Mouse (Mus musculus) C2C12 (cell line): ENCODE results near the gene Nav2. TPM values are rescaled to one million over a fixed set of nuclear protein-coding genes. Genes with fewer than 3 reads are reported as not detected.

ENCODE experiments used
- H3K27me3 ChIP-seq: one replicate; pipeline ENCODE4 v1.6.1; 2011; ENCODE audit not compliant: control insufficient read depth, insufficient read depth, insufficient read length
- H3K36me3 ChIP-seq: one replicate; pipeline ENCODE4 v1.6.1; 2011; ENCODE audit not compliant: control insufficient read depth, insufficient read depth
- H3K4me3 ChIP-seq: one replicate; pipeline ENCODE4 v1.5.1; 2011; ENCODE audit warnings: mild to moderate bottlenecking, control low read depth; ENCODE audit not compliant: poor library complexity, insufficient read depth, severe bottlenecking
- H3K79me2 ChIP-seq: one replicate; pipeline ENCODE4 v1.6.1; 2011; ENCODE audit not compliant: control insufficient read depth, insufficient read depth
- H3K79me3 ChIP-seq: one replicate; pipeline ENCODE4 v1.6.1; 2011; ENCODE audit warnings: low read depth, control low read depth
- H3ac ChIP-seq: one replicate; pipeline ENCODE3; 2011; ENCODE audit warnings: low read depth; ENCODE audit not compliant: control insufficient read depth, insufficient read length
- CEBPB ChIP-seq: IDR thresholded peaks from one replicate; pipeline ENCODE4 v1.6.1; 2011; ENCODE audit warnings: low read depth, mild to moderate bottlenecking, control low read depth, moderate library complexity
- CTCF ChIP-seq: IDR thresholded peaks from one replicate; pipeline ENCODE4 v1.5.1; 2011; ENCODE audit not compliant: control insufficient read depth, insufficient read depth, insufficient read length
- FOSL1 ChIP-seq: IDR thresholded peaks from one replicate; pipeline ENCODE4 v1.8.0; 2011; ENCODE audit warnings: mild to moderate bottlenecking, low read length; ENCODE audit not compliant: poor library complexity, insufficient read depth, severe bottlenecking
- MAX ChIP-seq: IDR thresholded peaks from one replicate; pipeline ENCODE4 v1.6.1; 2011; ENCODE audit warnings: mild to moderate bottlenecking, control low read depth
- MYOD1 ChIP-seq: IDR thresholded peaks from one replicate; pipeline ENCODE4 v1.6.1; 2011; ENCODE audit warnings: low read depth; ENCODE audit not compliant: control insufficient read depth, insufficient read length
- MYOG ChIP-seq: IDR thresholded peaks from one replicate; pipeline ENCODE4 v1.6.1; 2011; ENCODE audit not compliant: control insufficient read depth, insufficient read length; ENCODE audit errors: extremely low read depth
- USF1 ChIP-seq: IDR thresholded peaks from one replicate; pipeline ENCODE4 v1.6.1; 2011; ENCODE audit warnings: low read depth, mild to moderate bottlenecking, control low read depth, moderate library complexity
- polyA plus RNA-seq: library from polyadenylated mRNA; unstranded; fragments of >200 nt; fragmentation: generic; extraction: Trizol; gene quantifications from one replicate; pipeline ENCODE4 v1.2.1, GENCODE M21; 2012; ENCODE audit warnings: missing spikeins

The Nav2 gene
- polyA plus RNA-seq, 1 experiment = 4.7 TPM

GRCm38 (mm10) chr7:49635971-49636370 is 727.5 kb downstream of the Nav2 start:
- TF ChIP-seq CEBPB (no peak), CTCF (no peak), MYOG (no peak), USF1 (no peak), MAX (no peak), FOSL1 (no peak), MYOD1 (no peak)
- Histone ChIP-seq H3ac (no peak overlapping the region), H3K79me3 (no peaks in the 10 kb centered on the region), H3K79me2 (no peaks in the 10 kb centered on the region), H3K4me3 (no peak overlapping the region), H3K27me3 (peaks cover 35% of the 10 kb centered on the region), H3K36me3 (no peaks in the 10 kb centered on the region)

GRCm38 (mm10) chr7:49636491-49637115 is 728.1 kb downstream of the Nav2 start, which contains the start of gene Dbx1:
Gene Dbx1 (minus strand): TSS chr7:49636849.
- Histone ChIP-seq H3K79me2 (no peaks in the 10 kb centered on the region), H3K4me3 (no peak within 1 kb of the TSS), H3K27me3 (peaks cover 35% of the 10 kb centered on the region), H3K79me3 (no peaks in the 10 kb centered on the region), H3K36me3 (no peaks in the 10 kb centered on the region), H3ac (no peak within 1 kb of the TSS)
- no peak for TF ChIP-seq CTCF
- no peak for TF ChIP-seq CEBPB
- no peak for TF ChIP-seq MYOD1
- TF ChIP-seq MYOG = no peak
- TF ChIP-seq FOSL1 = no peak
- no peak for TF ChIP-seq USF1
- TF ChIP-seq MAX = no peak

- Histone ChIP-seq H3K79me3 (no peaks in the 10 kb centered on the region), H3K4me3 (no peak overlapping the region), H3K79me2 (no peaks in the 10 kb centered on the region), H3ac (no peak overlapping the region), H3K27me3 (peaks cover 34% of the 10 kb centered on the region), H3K36me3 (no peaks in the 10 kb centered on the region)
- no peak for TF ChIP-seq USF1
These were observed 728.8 kb downstream of the Nav2 start for GRCm38 (mm10) chr7:49637281-49637680.

- H3K79me2 ChIP-seq = no peaks in the 10 kb centered on the region
- H3K79me3 ChIP-seq = no peaks in the 10 kb centered on the region
- H3ac ChIP-seq = no peak overlapping the region
- no peaks in the 10 kb centered on the region for H3K36me3 ChIP-seq
- no peak overlapping the region for H3K4me3 ChIP-seq
- H3K27me3 ChIP-seq = peaks cover 32% of the 10 kb centered on the region
- no peak for TF ChIP-seq MYOG
- no peak for TF ChIP-seq USF1
- TF ChIP-seq MYOD1 = no peak
- TF ChIP-seq FOSL1 = no peak
These were observed 729.5 kb downstream of the Nav2 start for GRCm38 (mm10) chr7:49637851-49638663.

GRCm38 (mm10) chr7:49638941-49639776 is 730.6 kb downstream of the Nav2 start:
- Histone ChIP-seq H3ac (no peak overlapping the region), H3K4me3 (no peak overlapping the region), H3K36me3 (no peaks in the 10 kb centered on the region), H3K79me3 (no peaks in the 10 kb centered on the region), H3K79me2 (no peaks in the 10 kb centered on the region), H3K27me3 (peaks cover 32% of the 10 kb centered on the region)
- TF ChIP-seq MYOD1 = no peak
- no peak for TF ChIP-seq CEBPB
- TF ChIP-seq MAX = no peak
- no peak for TF ChIP-seq CTCF
- TF ChIP-seq MYOG = no peak
- no peak for TF ChIP-seq USF1
- TF ChIP-seq FOSL1 = no peak
